Mouse (Mus musculus) embryonic fibroblast, embryonic 13.5 days (primary cell): ENCODE data around the gene Actn3.

Source experiments
- CTCF ChIP-seq: IDR thresholded peaks from 2 replicates; pipeline ENCODE4 v1.5.1; 2011; ENCODE audit warnings: mild to moderate bottlenecking, control low read depth, low read length, moderate library complexity, borderline replicate concordance; ENCODE audit not compliant: insufficient read depth
- POLR2A ChIP-seq: IDR thresholded peaks from 2 replicates; pipeline ENCODE4 v1.6.1; 2011; ENCODE audit warnings: low read depth, mild to moderate bottlenecking, control low read depth, low read length, moderate library complexity

DNA sequence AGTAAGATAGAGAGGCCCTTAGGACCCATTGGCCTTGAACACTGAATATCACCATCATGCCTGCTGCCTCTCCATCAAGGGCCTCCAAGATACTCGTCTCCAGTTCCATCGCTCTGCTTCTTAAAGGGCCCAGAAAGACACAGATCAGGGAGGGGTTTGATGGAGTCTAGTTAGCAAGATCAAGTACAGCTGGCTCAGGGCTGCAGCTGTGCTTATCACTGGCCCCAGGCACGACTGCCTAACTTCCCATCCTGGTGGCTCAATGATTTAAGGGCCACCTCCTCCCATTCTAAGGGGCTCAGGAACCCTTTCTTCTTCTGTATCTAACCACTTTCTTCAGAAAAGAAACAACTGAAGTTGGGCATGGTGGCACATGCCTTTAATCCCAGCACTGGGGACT lies 14.1 kb upstream of the Actn3 start:
- TF ChIP-seq CTCF (no peak), POLR2A (no peak)
